Mouse (Mus musculus): ENCODE results near the gene Pde9a. TPM values are rescaled to one million over a fixed set of nuclear protein-coding genes. Genes with fewer than 3 reads are reported as not detected.

Pde9a gene
- polyA plus RNA-seq, 1 experiment from 2014 or later, result 55.6 TPM

DNA sequence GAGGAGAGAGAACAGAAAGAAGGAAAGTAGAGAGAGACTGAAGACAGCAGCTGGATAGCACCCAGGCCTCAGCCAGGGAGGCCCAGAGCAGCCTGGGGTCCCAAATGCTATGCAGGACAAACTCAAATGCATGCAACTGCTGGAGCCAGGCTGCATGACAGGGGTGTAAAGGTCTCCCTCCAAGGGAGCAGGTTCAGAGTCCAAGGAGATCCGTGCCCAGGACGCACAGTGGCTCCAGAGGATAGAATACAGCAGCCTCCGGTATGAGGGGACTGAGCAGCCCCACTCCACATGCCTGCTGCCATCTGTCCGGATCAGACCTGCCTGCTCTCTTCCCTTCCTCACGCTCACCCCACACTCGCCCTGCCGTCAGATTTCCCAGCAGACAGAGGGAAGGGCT is 120.3 kb downstream of the Pde9a start:
- H3K9me3 ChIP-seq (ENCODE audit: control insufficient read depth, low read length), result no peaks in the 10 kb centered on the region
- no peak for ATAC-seq
- H3K4me3 ChIP-seq (replicated peaks; ENCODE audit: low read length), result no peak overlapping the region
- H3K4me2 ChIP-seq (ENCODE audit: low read length), result no peak overlapping the region
- H3K27me3 ChIP-seq (replicated peaks; ENCODE audit: control insufficient read depth, insufficient read depth, low read length), result no peaks in the 10 kb centered on the region
- H3K4me1 ChIP-seq (replicated peaks; ENCODE audit: control insufficient read depth, insufficient read depth, low read length), result peaks cover 3% of the 10 kb centered on the region
- H3K27ac ChIP-seq (ENCODE audit: low read length), result no peak overlapping the region
- peaks cover 12% of the 10 kb centered on the region; the same call in 1 of the 2 replicates for H3K36me3 ChIP-seq (ENCODE audit: control insufficient read depth, insufficient read depth)
- no peak overlapping the region for H3K9ac ChIP-seq (replicated peaks; ENCODE audit: low read depth, low read length)
- WGBS, result 89% methylated on average over 7 of the region's 7 CpGs

- Histone ChIP-seq H3K4me3 (replicated peaks; ENCODE audit: low read length) (no peak overlapping the region), H3K27ac (ENCODE audit: low read length) (no peak overlapping the region), H3K9ac (replicated peaks; ENCODE audit: low read depth, low read length) (no peak overlapping the region), H3K9me3 (ENCODE audit: control insufficient read depth, low read length) (no peaks in the 10 kb centered on the region), H3K27me3 (replicated peaks; ENCODE audit: control insufficient read depth, insufficient read depth, low read length) (no peaks in the 10 kb centered on the region), H3K4me1 (replicated peaks; ENCODE audit: control insufficient read depth, insufficient read depth, low read length) (peaks cover 12% of the 10 kb centered on the region), H3K36me3 (ENCODE audit: control insufficient read depth, insufficient read depth) (peaks cover 3% of the 10 kb centered on the region; the same call in 1 of the 2 replicates), H3K4me2 (ENCODE audit: low read length) (no peak overlapping the region; the same call in 1 of the 2 replicates)
- no peak for ATAC-seq
- WGBS, result 95% methylated on average over 6 of the region's 6 CpGs
Observed at GRCm38 (mm10) chr17:31510944-31511343, 124.9 kb downstream of the Pde9a start.

DNA sequence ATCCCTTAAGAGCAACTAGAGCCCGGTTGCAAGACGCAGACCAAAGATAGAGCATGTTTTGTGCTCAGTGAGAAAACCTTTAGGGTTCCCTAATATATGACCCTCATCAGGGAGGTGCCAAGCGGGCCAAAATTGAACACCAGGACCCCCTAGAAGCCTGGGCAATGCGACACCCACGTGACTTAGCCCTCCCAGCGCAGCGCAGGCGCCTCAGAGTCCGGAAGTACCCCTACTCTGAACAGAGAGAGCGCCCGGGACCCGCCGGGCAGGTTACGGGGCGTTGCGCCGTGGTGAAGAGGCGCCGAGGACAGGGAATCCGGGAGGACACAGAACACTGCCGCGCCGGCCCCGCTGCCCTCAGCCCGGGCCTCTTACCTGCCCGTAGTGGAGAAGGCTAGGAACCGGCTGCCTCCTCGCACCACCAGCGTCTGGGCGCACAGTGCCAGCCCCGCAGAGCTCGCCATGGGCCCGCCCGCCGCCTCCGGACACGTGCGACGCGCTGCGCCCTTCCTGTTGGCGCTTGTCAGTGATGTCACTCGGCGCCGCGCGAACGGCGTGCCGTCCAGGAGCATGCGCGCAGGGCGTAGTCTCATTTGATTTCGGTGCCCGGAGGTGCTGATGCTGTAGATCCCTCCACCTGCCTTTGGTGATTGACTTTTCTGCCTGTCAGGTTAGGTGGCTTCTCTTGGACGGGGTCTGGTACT is 125.9 kb downstream of the Pde9a start:
- Histone ChIP-seq H3K36me3 (ENCODE audit: control insufficient read depth, insufficient read depth) (peaks cover 3% of the 10 kb centered on the region; the same call in 1 of the 2 replicates), H3K9ac (replicated peaks; ENCODE audit: low read depth, low read length) (peak overlapping the region; percentile 77), H3K27ac (ENCODE audit: low read length) (peak overlapping the region; percentile 84), H3K4me2 (ENCODE audit: low read length) (peak overlapping the region; percentile 86), H3K27me3 (replicated peaks; ENCODE audit: control insufficient read depth, insufficient read depth, low read length) (no peaks in the 10 kb centered on the region), H3K9me3 (ENCODE audit: control insufficient read depth, low read length) (no peaks in the 10 kb centered on the region), H3K4me1 (replicated peaks; ENCODE audit: control insufficient read depth, insufficient read depth, low read length) (peaks cover 12% of the 10 kb centered on the region), H3K4me3 (replicated peaks; ENCODE audit: low read length) (peak overlapping the region; percentile 81)
- peak; percentile 98 for ATAC-seq
- under 1% methylated on average over 55 of the region's 56 CpGs for WGBS

GRCm38 (mm10) chr17:31512593-31512992 is 126.6 kb downstream of the Pde9a start:
- peak overlapping the region; percentile 81 for H3K4me3 ChIP-seq (replicated peaks; ENCODE audit: low read length)
- WGBS, result 29% methylated on average over 6 of the region's 6 CpGs
- no peak; the same call in 1 of the 2 replicates for ATAC-seq
- peak overlapping the region; percentile 84 for H3K27ac ChIP-seq (ENCODE audit: low read length)
- no peaks in the 10 kb centered on the region for H3K9me3 ChIP-seq (ENCODE audit: control insufficient read depth, low read length)
- H3K4me1 ChIP-seq (replicated peaks; ENCODE audit: control insufficient read depth, insufficient read depth, low read length), result peaks cover 12% of the 10 kb centered on the region
- H3K9ac ChIP-seq (replicated peaks; ENCODE audit: low read depth, low read length), result peak overlapping the region; percentile 77
- H3K36me3 ChIP-seq (ENCODE audit: control insufficient read depth, insufficient read depth), result peaks cover 3% of the 10 kb centered on the region; the same call in 1 of the 2 replicates
- peak overlapping the region; percentile 86 for H3K4me2 ChIP-seq (ENCODE audit: low read length)
- H3K27me3 ChIP-seq (replicated peaks; ENCODE audit: control insufficient read depth, insufficient read depth, low read length), result no peaks in the 10 kb centered on the region; the same call in 1 of the 2 replicates

GRCm38 (mm10) chr17:31514696-31515095 is 128.7 kb downstream of the Pde9a start:
- Histone ChIP-seq H3K36me3 (ENCODE audit: control insufficient read depth, insufficient read depth) (no peaks in the 10 kb centered on the region), H3K9ac (replicated peaks; ENCODE audit: low read depth, low read length) (no peak overlapping the region), H3K9me3 (ENCODE audit: control insufficient read depth, low read length) (no peaks in the 10 kb centered on the region), H3K4me2 (ENCODE audit: low read length) (no peak overlapping the region), H3K4me1 (replicated peaks; ENCODE audit: control insufficient read depth, insufficient read depth, low read length) (peaks cover 12% of the 10 kb centered on the region), H3K4me3 (replicated peaks; ENCODE audit: low read length) (no peak overlapping the region), H3K27me3 (replicated peaks; ENCODE audit: control insufficient read depth, insufficient read depth, low read length) (no peaks in the 10 kb centered on the region; the same call in 1 of the 2 replicates), H3K27ac (ENCODE audit: low read length) (no peak overlapping the region)
- no peak for ATAC-seq
- WGBS, result 62% methylated on average over 1 of the region's 1 CpGs

DNA sequence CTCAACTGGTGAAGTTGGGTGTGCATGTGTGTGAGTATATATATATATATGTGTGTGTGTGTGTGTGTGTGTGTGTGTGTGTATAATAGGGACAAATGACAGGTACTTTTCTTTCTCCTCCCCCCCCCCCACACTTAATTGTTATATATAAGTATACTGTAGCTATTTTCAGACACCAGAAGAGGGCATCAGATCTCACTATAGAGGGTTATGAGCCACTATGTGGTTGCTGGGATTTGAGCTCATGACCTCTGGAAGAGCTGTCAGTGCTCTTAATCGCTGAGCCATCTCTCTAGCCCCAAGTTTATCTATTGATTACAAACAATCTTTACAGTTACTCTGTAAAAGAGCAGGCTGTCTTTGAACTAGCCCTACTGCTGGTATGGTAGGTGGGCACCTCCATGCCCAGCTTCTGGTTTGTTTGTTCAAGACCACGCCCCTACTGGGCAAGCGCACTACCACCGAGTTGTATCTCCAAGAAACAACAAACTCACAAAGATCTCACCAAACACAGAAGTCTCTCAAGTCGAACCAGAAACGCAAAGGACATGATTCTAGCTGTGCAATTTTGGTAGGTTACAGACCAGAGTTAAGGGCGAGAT is 133.4 kb downstream of the Pde9a start:
- Histone ChIP-seq H3K9me3 (ENCODE audit: control insufficient read depth, low read length) (no peaks in the 10 kb centered on the region), H3K27me3 (replicated peaks; ENCODE audit: control insufficient read depth, insufficient read depth, low read length) (no peaks in the 10 kb centered on the region; the same call in 1 of the 2 replicates), H3K4me3 (replicated peaks; ENCODE audit: low read length) (peak overlapping the region; percentile 66), H3K36me3 (ENCODE audit: control insufficient read depth, insufficient read depth) (0 out of 2 replicates have a peak, but pooled peaks cover 3% of the 10 kb centered on the region), H3K9ac (replicated peaks; ENCODE audit: low read depth, low read length) (0 out of 2 replicates have a peak overlapping the region, but pooled peaks have one; percentile 18), H3K27ac (ENCODE audit: low read length) (no peak overlapping the region; the same call in 1 of the 2 replicates), H3K4me2 (ENCODE audit: low read length) (peak overlapping the region; percentile 80), H3K4me1 (replicated peaks; ENCODE audit: control insufficient read depth, insufficient read depth, low read length) (peaks cover 18% of the 10 kb centered on the region)
- WGBS, result 5% methylated on average over 7 of the region's 7 CpGs
- ATAC-seq, result peak; percentile 61

DNA sequence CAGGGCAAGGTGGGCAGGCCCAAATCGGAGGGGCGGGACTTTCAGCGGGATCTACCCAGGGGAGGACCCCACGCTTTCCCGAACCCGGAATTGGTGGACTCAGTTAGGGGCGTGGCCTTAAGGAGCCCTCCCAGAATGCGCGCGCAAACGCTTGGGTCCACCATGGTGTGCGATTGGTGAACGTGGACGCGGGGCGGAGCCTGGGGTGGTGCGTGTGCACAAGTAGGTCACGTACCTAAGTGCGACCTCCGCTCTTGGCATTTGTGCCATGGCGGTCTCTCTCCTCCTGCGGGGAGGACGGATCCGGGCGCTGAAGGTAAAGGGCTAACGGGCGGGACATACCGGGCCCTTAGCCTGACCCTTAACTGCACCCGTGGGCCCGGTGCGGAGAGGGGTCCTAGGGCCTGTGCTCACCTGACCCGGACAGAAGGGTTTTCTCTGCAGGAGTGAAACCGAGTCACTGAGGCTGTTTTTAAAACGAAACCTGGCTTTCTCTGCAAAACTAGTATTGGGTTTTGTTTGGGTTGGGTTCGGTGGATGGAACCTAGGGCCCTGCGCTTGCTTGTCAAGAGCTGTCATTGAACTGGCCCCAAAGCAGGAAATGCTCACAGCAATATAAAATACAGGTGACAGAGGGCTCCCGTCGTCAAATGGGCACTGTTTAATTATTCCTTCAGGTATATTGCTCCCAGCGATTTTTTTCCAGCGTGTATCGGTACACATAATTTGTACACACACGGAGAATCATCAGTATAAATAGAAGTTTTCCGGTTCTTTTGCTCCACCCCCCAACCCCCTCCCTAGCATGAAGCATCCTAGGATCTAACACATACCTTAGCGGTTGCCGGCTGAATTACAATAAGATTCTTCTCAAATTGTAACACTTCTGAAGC is 134.2 kb downstream of the Pde9a start, which contains the start of the genes Wdr4 and Ndufv3:
TSS of gene Wdr4 (minus strand) at position 35 of the 893 bp plus-strand sequence.
TSS of gene Ndufv3 (plus strand) at position 170 of the 893 bp plus-strand sequence.
- H3K27ac ChIP-seq (ENCODE audit: low read length), result peak within 1 kb of the TSS; percentile 80
- H3K9me3 ChIP-seq (ENCODE audit: control insufficient read depth, low read length), result no peaks in the 10 kb centered on the region
- peak within 1 kb of the TSS; percentile 75 for H3K9ac ChIP-seq (replicated peaks; ENCODE audit: low read depth, low read length)
- H3K27me3 ChIP-seq (replicated peaks; ENCODE audit: control insufficient read depth, insufficient read depth, low read length), result no peaks in the 10 kb centered on the region; the same call in 1 of the 2 replicates
- H3K36me3 ChIP-seq (ENCODE audit: control insufficient read depth, insufficient read depth), result 0 out of 2 replicates have a peak, but pooled peaks cover 3% of the 10 kb centered on the region
- WGBS, result under 1% methylated on average over 45 of the region's 45 CpGs
- H3K4me3 ChIP-seq (replicated peaks; ENCODE audit: low read length), result peak within 1 kb of the TSS; percentile 66
- H3K4me1 ChIP-seq (replicated peaks; ENCODE audit: control insufficient read depth, insufficient read depth, low read length), result peaks cover 18% of the 10 kb centered on the region
- peak; percentile 97 for ATAC-seq
- peak within 1 kb of the TSS; percentile 80 for H3K4me2 ChIP-seq (ENCODE audit: low read length)

DNA sequence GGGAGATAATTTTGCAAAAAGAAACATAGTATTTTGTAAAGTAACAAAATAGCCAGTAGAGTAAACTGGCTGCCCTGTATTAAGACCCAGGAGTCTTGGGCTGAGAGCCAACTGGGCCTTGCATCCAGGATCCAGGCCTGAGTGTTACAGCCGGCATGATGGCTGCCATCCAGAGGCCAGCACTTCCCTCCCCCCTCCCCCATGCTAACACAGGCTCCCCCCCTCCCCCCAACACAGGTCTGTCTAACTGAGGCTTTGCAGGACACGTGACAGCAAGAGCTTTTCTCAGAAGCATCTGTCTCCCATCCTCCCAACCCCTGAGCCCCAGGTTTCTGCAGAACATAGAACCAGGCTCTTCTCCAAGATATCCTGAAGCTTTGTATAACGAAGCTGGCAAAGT is 134.9 kb downstream of the Pde9a start:
- H3K4me3 ChIP-seq (replicated peaks; ENCODE audit: low read length), result peak overlapping the region; percentile 66
- H3K27me3 ChIP-seq (replicated peaks; ENCODE audit: control insufficient read depth, insufficient read depth, low read length), result no peaks in the 10 kb centered on the region; the same call in 1 of the 2 replicates
- 0 out of 2 replicates have a peak, but pooled peaks cover 3% of the 10 kb centered on the region for H3K36me3 ChIP-seq (ENCODE audit: control insufficient read depth, insufficient read depth)
- peaks cover 18% of the 10 kb centered on the region for H3K4me1 ChIP-seq (replicated peaks; ENCODE audit: control insufficient read depth, insufficient read depth, low read length)
- H3K9me3 ChIP-seq (ENCODE audit: control insufficient read depth, low read length), result no peaks in the 10 kb centered on the region
- peak overlapping the region; percentile 80 for H3K4me2 ChIP-seq (ENCODE audit: low read length)
- WGBS, result 8% methylated on average over 3 of the region's 3 CpGs
- H3K9ac ChIP-seq (replicated peaks; ENCODE audit: low read depth, low read length), result peak overlapping the region; percentile 75; the same call in 1 of the 2 replicates
- ATAC-seq, result no peak
- no peak overlapping the region; the same call in 1 of the 2 replicates for H3K27ac ChIP-seq (ENCODE audit: low read length)

All from forebrain, embryonic 16.5 days (tissue).